Mouse (Mus musculus) neural tube, embryonic 14.5 days (tissue): ENCODE data around the gene Def6. TPM values are rescaled to one million over a fixed set of nuclear protein-coding genes. Genes with fewer than 3 reads are reported as not detected.

Source experiments
- ATAC-seq: fragments of 200-750 bp; cut with Nextera tagmentation; 2 replicates; pipeline ENCODE4 v1.8.0; 2017; ENCODE audit warnings: low read depth, mild to moderate bottlenecking, moderate TSS enrichment, moderate library complexity
- H3K27ac ChIP-seq: fragments of 300-500 bp; sonication (generic); 2 replicates; pipeline ENCODE4 v1.5.1; 2014; ENCODE audit warnings: low read depth, mild to moderate bottlenecking, control low read depth, low read length, moderate library complexity, mixed read lengths
- H3K27me3 ChIP-seq: fragments of 300-500 bp; sonication (generic); 2 replicates; pipeline ENCODE4 v1.6.1; 2014; ENCODE audit warnings: low read length; ENCODE audit not compliant: control insufficient read depth, insufficient read depth
- H3K36me3 ChIP-seq: fragments of 300-500 bp; sonication (generic); 2 replicates; pipeline ENCODE4 v1.6.1; 2014; ENCODE audit warnings: low read length, mixed read lengths; ENCODE audit not compliant: control insufficient read depth, insufficient read depth
- H3K4me1 ChIP-seq: fragments of 300-500 bp; sonication (generic); 2 replicates; pipeline ENCODE4 v1.6.1; 2014; ENCODE audit warnings: low read length; ENCODE audit not compliant: control insufficient read depth, insufficient read depth
- H3K4me2 ChIP-seq: fragments of 300-500 bp; sonication (generic); 2 replicates; pipeline ENCODE4 v1.6.1; 2014; ENCODE audit warnings: mild to moderate bottlenecking, low read depth, low read length, control low read depth
- H3K4me3 ChIP-seq: fragments of 300-500 bp; sonication (generic); 2 replicates; pipeline ENCODE4 v1.5.1; 2014; ENCODE audit warnings: low read depth, low read length, control low read depth, mixed read lengths
- H3K9ac ChIP-seq: fragments of 300-500 bp; sonication (generic); replicated peaks from 2 replicates; pipeline ENCODE4 v1.6.1; 2014; ENCODE audit warnings: low read depth, mild to moderate bottlenecking, control low read depth, low read length, mixed read lengths
- H3K9me3 ChIP-seq: fragments of 300-500 bp; sonication (generic); 2 replicates; pipeline ENCODE4 v1.6.1; 2016; ENCODE audit warnings: low read length; ENCODE audit not compliant: control insufficient read depth
- WGBS: fragments of 180-500 bp; shearing (Covaris S2); extraction: QIAGEN DNeasy Blood & Tissue Kit; methylation state at CpG from one replicate; pipeline ENCODE4 v1.1.7; 2014; 5-methylcytosine and 5-hydroxymethylcytosine counted together
- polyA plus RNA-seq: library from polyadenylated mRNA; unstranded; fragments of >200 nt; fragmentation: Nextera tagmentation; extraction: Ambion mirVana; gene quantifications from 2 replicates; pipeline ENCODE4 v1.2.1, GENCODE M21; 2014

The Def6 gene
- polyA plus RNA-seq, result 4.0 and 5.0 TPM in 2 replicates

GRCm38 (mm10) chr17:28207591-28208313 lies at the start of gene Def6:
TSS of gene Def6 (plus strand) at chr17:28207778.
- Histone ChIP-seq H3K4me3 (peak within 1 kb of the TSS; percentile 12; the same call in 1 of the 2 replicates), H3K4me1 (no peaks in the 10 kb centered on the region), H3K27ac (peak within 1 kb of the TSS; percentile 39; the same call in 1 of the 2 replicates), H3K9me3 (no peaks in the 10 kb centered on the region), H3K4me2 (peak within 1 kb of the TSS; percentile 34), H3K27me3 (no peaks in the 10 kb centered on the region), H3K9ac (0 out of 2 replicates have a peak within 1 kb of the TSS, but pooled peaks have one; percentile 28), H3K36me3 (0 out of 2 replicates have a peak, but pooled peaks cover 6% of the 10 kb centered on the region)
- WGBS, result 26% methylated on average over 26 of the region's 26 CpGs
- ATAC-seq, result peak; percentile 66; the same call in 1 of the 2 replicates

- no peaks in the 10 kb centered on the region for H3K9me3 ChIP-seq
Measured at GRCm38 (mm10) chr17:28160361-28160760, 47.2 kb upstream of the Def6 start.

GRCm38 (mm10) chr17:28161310-28161881 lies 46.2 kb upstream of the Def6 start:
- no peak for ATAC-seq
- Histone ChIP-seq H3K4me2 (no peak overlapping the region), H3K27me3 (no peaks in the 10 kb centered on the region), H3K9ac (no peak overlapping the region), H3K36me3 (peaks cover 9% of the 10 kb centered on the region), H3K4me1 (no peaks in the 10 kb centered on the region), H3K4me3 (no peak overlapping the region), H3K9me3 (no peaks in the 10 kb centered on the region), H3K27ac (no peak overlapping the region)
- 19% methylated on average over 11 of the region's 11 CpGs for WGBS

More at GRCm38 (mm10) chr17:28160361-28160760, 47.2 kb upstream of the Def6 start:
- H3K4me3 ChIP-seq, result no peak overlapping the region
- no peak overlapping the region for H3K9ac ChIP-seq
- WGBS, result 41% methylated on average over 10 of the region's 10 CpGs
- peaks cover 3% of the 10 kb centered on the region for H3K36me3 ChIP-seq
- H3K27ac ChIP-seq, result no peak overlapping the region
- H3K4me1 ChIP-seq, result no peaks in the 10 kb centered on the region
- no peak for ATAC-seq
- no peaks in the 10 kb centered on the region for H3K27me3 ChIP-seq
- no peak overlapping the region for H3K4me2 ChIP-seq

GRCm38 (mm10) chr17:28163666-28164065 lies 43.9 kb upstream of the Def6 start:
- peaks cover 9% of the 10 kb centered on the region for H3K36me3 ChIP-seq
- no peak overlapping the region for H3K4me3 ChIP-seq
- no peaks in the 10 kb centered on the region for H3K4me1 ChIP-seq
- H3K9me3 ChIP-seq, result no peaks in the 10 kb centered on the region
- no peak overlapping the region for H3K9ac ChIP-seq
- no peak overlapping the region for H3K27ac ChIP-seq
- WGBS, result 8% methylated on average over 6 of the region's 6 CpGs
- H3K4me2 ChIP-seq, result no peak overlapping the region
- no peak for ATAC-seq
- H3K27me3 ChIP-seq, result no peaks in the 10 kb centered on the region

GRCm38 (mm10) chr17:28170460-28171305 lies 36.9 kb upstream of the Def6 start:
- Histone ChIP-seq H3K9me3 (no peaks in the 10 kb centered on the region), H3K4me3 (no peak overlapping the region), H3K9ac (no peak overlapping the region), H3K27ac (no peak overlapping the region), H3K4me1 (no peaks in the 10 kb centered on the region), H3K27me3 (no peaks in the 10 kb centered on the region), H3K36me3 (0 out of 2 replicates have a peak, but pooled peaks cover 9% of the 10 kb centered on the region), H3K4me2 (no peak overlapping the region)
- no peak for ATAC-seq
- 90% methylated on average over 6 of the region's 6 CpGs for WGBS

- H3K4me3 ChIP-seq, result no peak overlapping the region
- H3K36me3 ChIP-seq, result 0 out of 2 replicates have a peak, but pooled peaks cover 4% of the 10 kb centered on the region
- ATAC-seq, result no peak
- no peaks in the 10 kb centered on the region for H3K9me3 ChIP-seq
- WGBS, result 70% methylated on average over 9 of the region's 9 CpGs
- H3K9ac ChIP-seq, result no peak overlapping the region
- 0 out of 2 replicates have a peak overlapping the region, but pooled peaks have one; percentile 16 for H3K27ac ChIP-seq
- peaks cover 1% of the 10 kb centered on the region for H3K4me1 ChIP-seq
- H3K27me3 ChIP-seq, result no peaks in the 10 kb centered on the region; the same call in 1 of the 2 replicates
- H3K4me2 ChIP-seq, result no peak overlapping the region
Measured at GRCm38 (mm10) chr17:28172690-28173089, 34.9 kb upstream of the Def6 start.

GRCm38 (mm10) chr17:28176775-28177539 lies 30.6 kb upstream of the Def6 start, which contains the start of gene Zfp523:
TSS of gene Zfp523 (plus strand) at chr17:28177129.
- Histone ChIP-seq H3K4me3 (peak within 1 kb of the TSS; percentile 86), H3K36me3 (peaks cover 4% of the 10 kb centered on the region; the same call in 1 of the 2 replicates), H3K27me3 (no peaks in the 10 kb centered on the region; the same call in 1 of the 2 replicates), H3K9ac (peak within 1 kb of the TSS; percentile 97), H3K4me1 (peaks cover 14% of the 10 kb centered on the region), H3K9me3 (no peaks in the 10 kb centered on the region), H3K27ac (peak within 1 kb of the TSS; percentile 91), H3K4me2 (peak within 1 kb of the TSS; percentile 72)
- WGBS, result under 1% methylated on average over 75 of the region's 82 CpGs
- ATAC-seq, result peak; percentile 86

- 20% methylated on average over 8 of the region's 22 CpGs for WGBS
- Histone ChIP-seq H3K36me3 (peaks cover 4% of the 10 kb centered on the region; the same call in 1 of the 2 replicates), H3K27me3 (no peaks in the 10 kb centered on the region; the same call in 1 of the 2 replicates), H3K4me3 (peak overlapping the region; percentile 86), H3K27ac (peak overlapping the region; percentile 91), H3K9me3 (no peaks in the 10 kb centered on the region), H3K4me2 (peak overlapping the region; percentile 72), H3K9ac (peak overlapping the region; percentile 97), H3K4me1 (peaks cover 14% of the 10 kb centered on the region)
- ATAC-seq, result peak; percentile 59
Measured at GRCm38 (mm10) chr17:28177540-28178046, 30.0 kb upstream of the Def6 start.
